Mouse (Mus musculus) NIH3T3 (cell line): Measurements from ENCODE around the gene Prox2.

Source experiments
- DNase-seq: peaks from one replicate; pipeline ENCODE4 v3.0.0-alpha.2; 2012; ENCODE audit warnings: low read depth

Gene Prox2

DNA sequence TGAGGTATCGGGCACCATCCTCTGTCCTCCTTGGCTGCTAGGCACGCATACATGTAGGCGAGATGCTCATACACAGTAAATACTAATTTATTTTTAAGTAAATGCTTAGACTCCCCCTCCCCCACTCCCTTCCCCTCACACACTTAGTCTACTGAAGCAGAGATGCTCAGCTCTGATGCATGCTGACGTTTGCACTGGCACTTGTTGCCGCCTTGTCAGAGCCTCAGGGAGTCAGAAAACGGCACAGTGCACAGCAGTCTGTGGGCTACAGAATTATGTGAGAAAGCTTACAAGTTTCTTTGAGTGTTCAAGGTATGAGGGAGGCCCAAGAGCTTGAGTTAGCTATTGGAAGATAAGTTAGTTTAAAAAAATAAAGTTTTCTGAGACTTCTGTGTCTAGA lies 20.8 kb upstream of the Prox2 start:
- DNase-seq, result no peak

DNA sequence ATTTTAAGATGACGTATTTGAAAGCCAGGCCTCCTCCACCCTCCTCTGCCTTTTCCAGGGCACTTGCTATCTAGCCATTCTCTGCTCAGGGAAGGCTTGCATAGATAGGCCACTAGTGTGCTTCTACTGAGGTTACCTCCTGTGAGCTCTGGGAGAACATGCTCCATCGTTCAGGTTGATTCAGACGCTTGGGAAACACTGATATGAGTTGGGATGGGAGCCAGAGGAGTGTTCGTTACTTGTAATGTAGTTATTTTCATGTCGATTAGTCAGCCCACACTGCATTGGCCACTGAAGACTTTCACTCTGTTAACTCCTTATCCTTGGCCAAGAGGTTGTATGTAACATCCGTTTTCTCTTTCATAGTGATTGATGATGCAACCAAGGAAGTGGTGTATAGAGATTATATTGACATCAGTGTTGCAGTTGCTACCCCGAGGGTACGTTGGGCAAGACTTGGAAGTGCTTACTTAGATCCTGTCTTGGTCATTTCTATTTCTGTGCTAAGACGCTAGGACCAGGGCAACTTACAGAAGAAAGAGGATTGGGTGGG lies 18.9 kb upstream of the Prox2 start:
- no peak for DNase-seq

GRCm38 (mm10) chr12:85126986-85127603 lies 16.5 kb upstream of the Prox2 start:
- DNase-seq, result peak; percentile 91

- no peak for DNase-seq
Observed at GRCm38 (mm10) chr12:85124751-85125150, 14.2 kb upstream of the Prox2 start.

- no peak for DNase-seq
Observed at GRCm38 (mm10) chr12:85123645-85124044, 13.1 kb upstream of the Prox2 start.

- DNase-seq, result no peak
Observed at GRCm38 (mm10) chr12:85123108-85123530, 12.6 kb upstream of the Prox2 start.

- no peak for DNase-seq
Observed at GRCm38 (mm10) chr12:85121806-85122459, 11.4 kb upstream of the Prox2 start.

DNA sequence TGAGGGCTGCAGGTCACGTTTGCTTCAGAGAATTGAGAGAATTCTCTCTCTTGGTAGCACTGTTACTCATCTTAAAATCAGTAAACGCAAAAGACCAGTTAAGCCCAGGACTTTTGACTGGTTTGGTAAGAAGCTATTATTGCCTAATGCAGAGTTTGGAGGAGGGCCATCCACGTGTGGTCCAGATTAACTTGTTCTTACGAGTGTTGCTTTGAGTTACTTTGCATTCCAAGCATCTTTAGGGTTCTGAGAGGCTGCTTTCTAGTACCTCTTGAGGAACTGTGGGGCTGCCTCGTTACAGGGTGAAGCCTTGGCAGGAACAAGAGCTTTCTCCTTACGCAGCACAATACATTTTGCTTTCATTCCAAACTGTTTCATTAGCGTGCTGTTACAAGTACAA lies 5.1 kb upstream of the Prox2 start:
- peak; percentile 91 for DNase-seq

- no peak for DNase-seq
Observed at GRCm38 (mm10) chr12:85113917-85114316, 3.4 kb upstream of the Prox2 start.

- no peak for DNase-seq
Observed at GRCm38 (mm10) chr12:85113337-85113736, 2.8 kb upstream of the Prox2 start.

- DNase-seq, result no peak
Observed at GRCm38 (mm10) chr12:85112550-85113251, 2.1 kb upstream of the Prox2 start.

- DNase-seq, result peak; percentile 46
Observed at GRCm38 (mm10) chr12:85110011-85110697, 405 bp downstream of the Prox2 start.

GRCm38 (mm10) chr12:85109426-85109825 lies 1.1 kb downstream of the Prox2 start:
- DNase-seq, result no peak

DNA sequence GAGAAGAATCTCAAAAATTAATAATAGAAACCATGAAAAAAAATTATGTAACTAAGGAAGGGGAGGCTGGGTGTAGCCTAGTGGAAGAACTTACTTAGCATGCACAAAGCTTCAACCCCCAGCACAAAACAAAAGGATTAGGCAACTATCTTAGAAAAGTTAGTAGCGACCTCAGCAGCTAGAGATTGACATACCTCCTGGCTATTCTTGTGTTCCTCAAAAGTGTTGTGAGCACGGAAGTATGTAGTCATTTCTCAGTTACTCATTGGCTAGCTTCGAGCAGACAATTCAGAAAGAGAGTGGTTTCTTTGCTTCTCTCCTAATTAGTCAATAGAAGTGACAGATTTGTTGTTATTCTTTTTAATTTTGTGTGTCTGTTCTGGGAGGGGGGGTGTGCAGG lies 1.9 kb downstream of the Prox2 start:
- no peak for DNase-seq

- no peak for DNase-seq
Observed at GRCm38 (mm10) chr12:85106292-85106691, 4.3 kb downstream of the Prox2 start.

DNA sequence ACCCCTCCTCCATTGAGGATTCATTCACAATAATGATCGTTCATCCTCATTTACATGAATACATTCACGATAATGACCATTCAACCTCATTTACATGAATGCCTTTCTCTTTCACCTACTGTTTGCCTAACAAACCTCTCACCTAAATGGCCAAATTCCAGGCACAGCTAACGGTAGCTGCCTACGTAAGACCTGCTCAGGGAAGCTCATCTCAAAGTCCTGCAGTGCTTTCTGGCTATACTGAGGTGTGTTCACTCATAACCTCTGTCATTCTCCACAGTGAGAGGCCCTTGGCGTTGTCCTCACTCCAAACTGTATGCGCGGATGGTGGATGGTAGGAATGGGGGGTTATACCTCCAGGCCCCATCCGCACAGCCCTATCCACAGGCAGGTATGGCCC lies 5.8 kb downstream of the Prox2 start:
- no peak for DNase-seq

DNA sequence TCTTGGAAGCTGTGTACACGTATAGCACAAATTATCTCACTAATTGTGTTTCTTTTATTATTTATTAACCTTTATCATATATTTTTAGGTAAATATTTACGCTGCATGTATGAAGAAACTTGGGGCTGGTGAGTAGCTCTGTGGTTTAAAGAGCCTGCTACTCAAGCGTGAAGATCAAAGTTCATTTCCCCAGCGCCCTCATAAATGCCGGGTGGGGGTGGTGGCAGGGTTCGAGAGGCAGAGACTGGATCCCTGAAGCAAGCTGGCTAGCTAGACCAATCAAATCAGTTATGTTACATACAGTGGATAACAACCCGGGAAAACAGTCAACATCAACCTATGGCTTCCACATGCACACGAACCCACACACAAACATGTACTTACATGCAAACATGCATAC lies 7.5 kb downstream of the Prox2 start:
- no peak for DNase-seq

DNA sequence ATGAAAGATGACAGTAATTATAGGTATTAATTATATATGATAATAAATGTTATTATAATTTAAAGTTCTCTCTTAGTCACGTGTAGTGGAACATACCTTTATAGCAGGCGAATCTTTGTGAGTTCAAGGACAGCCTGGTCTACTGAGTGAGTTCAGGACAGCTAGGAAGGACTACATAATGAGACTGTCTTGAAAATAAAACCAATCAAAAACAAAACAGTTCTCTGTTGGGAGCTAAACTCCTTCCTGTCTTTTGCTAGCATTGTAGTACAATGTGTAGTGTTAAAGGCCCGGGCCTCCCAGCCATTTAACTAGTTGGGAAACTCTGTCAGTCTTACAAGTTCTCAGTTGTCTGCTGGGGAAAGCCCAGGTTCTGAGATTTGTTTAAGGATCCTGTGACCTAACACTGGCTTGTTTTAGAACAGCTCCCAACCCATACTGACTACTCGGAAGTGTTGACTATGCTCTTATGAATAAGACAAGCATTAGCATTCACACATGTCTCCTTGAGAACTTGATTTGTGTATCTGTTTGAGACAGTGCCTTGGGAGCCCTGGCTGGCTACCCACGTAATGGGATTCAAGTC lies 8.9 kb downstream of the Prox2 start:
- DNase-seq, result no peak

DNA sequence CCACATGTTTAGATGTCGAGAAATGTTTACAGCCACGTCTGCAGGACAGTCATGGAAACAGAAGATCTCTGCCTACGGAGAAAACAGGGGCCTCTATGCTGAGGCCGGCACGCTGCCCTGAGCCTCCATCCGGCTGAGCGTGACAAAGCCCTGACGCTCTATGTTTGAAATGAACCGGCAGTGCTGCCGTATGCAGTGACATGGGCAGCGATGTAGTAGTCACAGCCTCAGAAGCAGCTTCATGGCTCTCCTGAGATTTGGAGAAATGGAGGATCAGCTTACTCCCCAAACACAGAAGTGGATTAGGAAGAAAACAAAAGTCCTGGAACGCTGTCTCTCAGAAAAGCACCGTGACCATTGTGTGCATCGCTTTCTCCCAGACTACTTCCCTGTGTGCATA lies 9.6 kb downstream of the Prox2 start:
- DNase-seq, result no peak

GRCm38 (mm10) chr12:85095859-85096258 lies 14.7 kb downstream of the Prox2 start:
- DNase-seq, result no peak

GRCm38 (mm10) chr12:85095146-85095545 lies 15.4 kb downstream of the Prox2 start:
- no peak for DNase-seq

- no peak for DNase-seq
Observed at GRCm38 (mm10) chr12:85094706-85095105, 15.9 kb downstream of the Prox2 start.
